Comparison of ENCODE assay signal across 23 mouse cellular contexts in genomic region chr11:92769936-92770335, GRCm38 (mm10).
DNase-seq lines count a peak whose midpoint lies in the region; ATAC-seq and TF ChIP-seq lines count a peak whose summit lies in the region.
"Had no signal": no experiment of that assay in that cellular context is flagged by ENCODE, and none has a peak within 500 bp of the region (broad histone marks: within the 10 kb centered on the region; RNA-seq: fewer than 3 reads in every experiment).

No protein-coding gene starts in this region.

- H3K36me3 ChIP-seq in testis, adult 2 months (ENCODE audit: control insufficient read depth, insufficient read depth, low read length) = no peaks in the 10 kb centered on the region
- H3K36me3 ChIP-seq: forebrain, embryonic 12.5 days; heart, embryonic 12.5 days; hindbrain, embryonic 10.5 days; limb, embryonic 12.5 days; liver, embryonic 12.5 days; midbrain, embryonic 10.5 days; neural tube, embryonic 15.5 days had no signal

- no peak for ATAC-seq in cerebellum, adult (ENCODE audit: insufficient number of reproducible peaks, low FRiP score, low TSS enrichment)
- ATAC-seq: CD4-positive, CD25-positive, alpha-beta regulatory T cell, adult 4 months; hindbrain, postnatal 0 days; liver, embryonic 12.5 days; midbrain, embryonic 16.5 days had no signal

- no peaks in the 10 kb centered on the region for H3K27me3 ChIP-seq in testis, adult 2 months (ENCODE audit: control insufficient read depth, insufficient read depth, low read length)
- H3K27me3 ChIP-seq: forebrain, embryonic 12.5 days; heart, embryonic 12.5 days; limb, embryonic 12.5 days; liver, embryonic 12.5 days; neural tube, embryonic 15.5 days had no signal

- H3K27ac ChIP-seq in testis, adult 2 months (ENCODE audit: control insufficient read depth, insufficient read depth, low read depth, low read length) = no peak overlapping the region
- H3K27ac ChIP-seq: forebrain, embryonic 12.5 days; hindbrain, embryonic 10.5 days; hindbrain, postnatal 0 days; limb, embryonic 12.5 days; liver, embryonic 12.5 days; midbrain, embryonic 10.5 days; neural tube, embryonic 15.5 days had no signal

- TF ChIP-seq POLR2A in testis, adult 2 months (IDR thresholded peaks at IDR 0.05; ENCODE audit: control insufficient read depth, low read depth, low read length) = no peak

- peak; percentile 15 for DNase-seq in cerebellum, adult 11-12 months
- no peak for DNase-seq in testis, postnatal 14 days (ENCODE audit: low spot score)
- DNase-seq in cerebellum, postnatal 14 days = peak; percentile 7 to 21
- no peak for DNase-seq in natural killer cell, adult 2 months (ENCODE audit: low spot score in 2 of 2)
- no peak for DNase-seq in right cerebral cortex, adult 18-20 months
- DNase-seq in layer of hippocampus, adult 9-11 months = no peak
- DNase-seq: adrenal gland, postnatal 25 days; heart, postnatal 10 days; kidney, adult 11 months; lung, adult 18-20 months; lung, postnatal 10 days had no signal

- TF ChIP-seq CTCF in testis, adult 2 months (IDR thresholded peaks at IDR 0.05; ENCODE audit: control insufficient read depth, insufficient read depth, insufficient replicate concordance, low read depth, low read length) = peak; percentile 8; the same call in 1 of the 2 replicates

- no peaks in the 10 kb centered on the region for H3K4me1 ChIP-seq in testis, adult 2 months (ENCODE audit: control insufficient read depth, insufficient read depth, low read length)
- H3K4me1 ChIP-seq: forebrain, embryonic 12.5 days; heart, embryonic 12.5 days; hindbrain, embryonic 10.5 days; limb, embryonic 12.5 days; liver, embryonic 12.5 days had no signal

- no peak overlapping the region for H3K4me3 ChIP-seq in testis, adult 2 months (ENCODE audit: control insufficient read depth, low read depth, low read length)
- H3K4me3 ChIP-seq: forebrain, embryonic 12.5 days; heart, embryonic 12.5 days; hindbrain, embryonic 10.5 days; limb, embryonic 12.5 days; liver, embryonic 12.5 days; midbrain, embryonic 10.5 days; neural tube, embryonic 15.5 days had no signal

Comparison
In these comparisons a context has a peak if more than half of its experiments do, and no peak if none do; other contexts are left out.
1. DNase-seq: peak in cerebellum, adult 11-12 months (single experiment) and cerebellum, postnatal 14 days (2 of 2); none in testis, postnatal 14 days (single experiment), natural killer cell, adult 2 months (0 of 2), right cerebral cortex, adult 18-20 months (single experiment) and layer of hippocampus, adult 9-11 months (single experiment).